8 mouse cellular contexts compared by ENCODE assay signal in genomic region chr3:52029661-52030081, GRCm38 (mm10).
DNase-seq lines count a peak whose midpoint lies in the region; ATAC-seq and TF ChIP-seq lines count a peak whose summit lies in the region.

No protein-coding gene starts in this region.

- H3K36me3 ChIP-seq in midbrain, embryonic 10.5 days, result no peaks in the 10 kb centered on the region
- no peaks in the 10 kb centered on the region for H3K36me3 ChIP-seq in midbrain, embryonic 14.5 days (ENCODE audit: control insufficient read depth, insufficient read depth, low read length)
- H3K36me3 ChIP-seq in forebrain, embryonic 13.5 days (ENCODE audit: poor library complexity, severe bottlenecking), result no peaks in the 10 kb centered on the region
- no peaks in the 10 kb centered on the region for H3K36me3 ChIP-seq in hindbrain, embryonic 16.5 days (ENCODE audit: control insufficient read depth, insufficient read depth, low read length)
- no peaks in the 10 kb centered on the region for H3K36me3 ChIP-seq in liver, embryonic 14.5 days (replicated peaks; ENCODE audit: control insufficient read depth, insufficient read depth, low read depth)

- no peak for TF ChIP-seq EP300 in liver, embryonic 14.5 days (IDR thresholded peaks at IDR 0.05; ENCODE audit: low read depth)

- 75% methylated on average over 12 of the region's 12 CpGs for WGBS in midbrain, embryonic 10.5 days
- WGBS in midbrain, embryonic 14.5 days, result 56% methylated on average over 12 of the region's 12 CpGs
- WGBS in forebrain, embryonic 13.5 days, result 64% methylated on average over 12 of the region's 12 CpGs
- WGBS in hindbrain, embryonic 16.5 days, result 34% methylated on average over 12 of the region's 12 CpGs
- 28% methylated on average over 12 of the region's 12 CpGs for WGBS in liver, embryonic 14.5 days (ENCODE audit: insufficient replicate concordance)

- no peak for DNase-seq in midbrain, embryonic 10.5 days (ENCODE audit: low spot score)
- DNase-seq in midbrain, embryonic 14.5 days, result no peak
- no peak for DNase-seq in liver, embryonic 14.5 days (ENCODE audit: low read depth in 3 of 3, low spot score in 3 of 3)
- DNase-seq in cerebellum, postnatal 25 days, result no peak
- no peak for DNase-seq in urinary bladder, postnatal 36 days (ENCODE audit: low spot score in 2 of 2)

- no peak for TF ChIP-seq CTCF in liver, embryonic 14.5 days (IDR thresholded peaks at IDR 0.05; ENCODE audit: low read depth)

- no peak overlapping the region for H3K9ac ChIP-seq in midbrain, embryonic 14.5 days (replicated peaks; ENCODE audit: low read length)
- no peak overlapping the region for H3K9ac ChIP-seq in forebrain, embryonic 13.5 days
- no peak overlapping the region for H3K9ac ChIP-seq in hindbrain, embryonic 16.5 days (ENCODE audit: low read depth, low read length)
- no peak overlapping the region for H3K9ac ChIP-seq in liver, embryonic 14.5 days (replicated peaks)

- no peaks in the 10 kb centered on the region for H3K9me3 ChIP-seq in midbrain, embryonic 10.5 days (replicated peaks)
- no peaks in the 10 kb centered on the region for H3K9me3 ChIP-seq in midbrain, embryonic 14.5 days (ENCODE audit: control insufficient read depth, low read length)
- no peaks in the 10 kb centered on the region for H3K9me3 ChIP-seq in forebrain, embryonic 13.5 days (replicated peaks)
- H3K9me3 ChIP-seq in hindbrain, embryonic 16.5 days (ENCODE audit: control insufficient read depth, low read length), result no peaks in the 10 kb centered on the region
- no peaks in the 10 kb centered on the region for H3K9me3 ChIP-seq in liver, embryonic 14.5 days (ENCODE audit: control insufficient read depth, low read length)

- H3K27ac ChIP-seq in midbrain, embryonic 10.5 days (replicated peaks), result peak overlapping the region; percentile 43; the same call in 1 of the 2 replicates
- H3K27ac ChIP-seq in midbrain, embryonic 14.5 days (replicated peaks; ENCODE audit: low read depth, low read length), result no peak overlapping the region
- H3K27ac ChIP-seq in forebrain, embryonic 13.5 days, result 0 out of 2 replicates have a peak overlapping the region, but pooled peaks have one; percentile 19
- no peak overlapping the region for H3K27ac ChIP-seq in hindbrain, embryonic 16.5 days (ENCODE audit: low read depth, low read length)
- no peak overlapping the region for H3K27ac ChIP-seq in liver, embryonic 14.5 days

- H3K27me3 ChIP-seq in midbrain, embryonic 10.5 days (ENCODE audit: low read depth, poor library complexity, severe bottlenecking), result no peaks in the 10 kb centered on the region
- no peaks in the 10 kb centered on the region for H3K27me3 ChIP-seq in midbrain, embryonic 14.5 days (ENCODE audit: control insufficient read depth, insufficient read depth, low read length)
- H3K27me3 ChIP-seq in forebrain, embryonic 13.5 days, result no peaks in the 10 kb centered on the region
- no peaks in the 10 kb centered on the region for H3K27me3 ChIP-seq in hindbrain, embryonic 16.5 days (replicated peaks; ENCODE audit: control insufficient read depth, insufficient read depth, low read length)
- no peaks in the 10 kb centered on the region for H3K27me3 ChIP-seq in liver, embryonic 14.5 days (ENCODE audit: control insufficient read depth, insufficient read depth, low read length)

- H3K4me2 ChIP-seq in midbrain, embryonic 14.5 days (ENCODE audit: low read length), result no peak overlapping the region
- H3K4me2 ChIP-seq in forebrain, embryonic 13.5 days, result no peak overlapping the region
- peak overlapping the region; percentile 16; the same call in 1 of the 2 replicates for H3K4me2 ChIP-seq in hindbrain, embryonic 16.5 days (ENCODE audit: low read length)
- H3K4me2 ChIP-seq in liver, embryonic 14.5 days (ENCODE audit: low read depth), result peak overlapping the region; percentile 45

- no peak overlapping the region for H3K4me3 ChIP-seq in midbrain, embryonic 10.5 days
- H3K4me3 ChIP-seq in midbrain, embryonic 14.5 days (replicated peaks; ENCODE audit: low read depth, low read length), result no peak overlapping the region
- H3K4me3 ChIP-seq in forebrain, embryonic 13.5 days, result no peak overlapping the region
- no peak overlapping the region for H3K4me3 ChIP-seq in hindbrain, embryonic 16.5 days (ENCODE audit: low read length)
- H3K4me3 ChIP-seq in liver, embryonic 14.5 days (ENCODE audit: insufficient read depth in 1 of 2, low read depth in 2 of 2, low read length in 2 of 2), result peak overlapping the region; percentile 24 to 32

- peaks cover 62% of the 10 kb centered on the region for H3K4me1 ChIP-seq in midbrain, embryonic 10.5 days
- H3K4me1 ChIP-seq in midbrain, embryonic 14.5 days (ENCODE audit: control insufficient read depth, insufficient read depth, low read length), result peaks cover 10% of the 10 kb centered on the region; the same call in 1 of the 2 replicates
- peaks cover 25% of the 10 kb centered on the region for H3K4me1 ChIP-seq in forebrain, embryonic 13.5 days
- peaks cover 9% of the 10 kb centered on the region for H3K4me1 ChIP-seq in hindbrain, embryonic 16.5 days (ENCODE audit: control insufficient read depth, insufficient read depth, low read depth, low read length)
- peaks cover 0 to 4% of the 10 kb centered on the region in 2 experiments; a peak in 1 of 4 replicates for H3K4me1 ChIP-seq in liver, embryonic 14.5 days (replicated peaks; ENCODE audit: control insufficient read depth in 2 of 2, insufficient read depth in 2 of 2, low read length in 1 of 2)

- ATAC-seq in midbrain, embryonic 14.5 days (ENCODE audit: low FRiP score, low TSS enrichment), result no peak
- peak; percentile 52; the same call in 1 of the 2 replicates for ATAC-seq in forebrain, embryonic 13.5 days
- ATAC-seq in hindbrain, embryonic 16.5 days, result no peak
- ATAC-seq in liver, embryonic 14.5 days (ENCODE audit: insufficient read depth), result no peak
- peak; percentile 32; the same call in 1 of the 2 replicates for ATAC-seq in neutrophil, adult 5-6 weeks (ENCODE audit: extremely low read depth, insufficient number of reproducible peaks, low FRiP score, poor library complexity, severe bottlenecking)

Comparison
In these comparisons a context has a peak if more than half of its experiments do, and no peak if none do; other contexts are left out.
1. H3K27ac ChIP-seq: peak in midbrain, embryonic 10.5 days (single experiment) and forebrain, embryonic 13.5 days (single experiment); none in midbrain, embryonic 14.5 days (single experiment), hindbrain, embryonic 16.5 days (single experiment) and liver, embryonic 14.5 days (single experiment).
2. H3K4me3 ChIP-seq: peak in liver, embryonic 14.5 days (2 of 2); none in midbrain, embryonic 10.5 days (single experiment), midbrain, embryonic 14.5 days (single experiment), forebrain, embryonic 13.5 days (single experiment) and hindbrain, embryonic 16.5 days (single experiment).
3. ATAC-seq: peak in forebrain, embryonic 13.5 days (single experiment) and neutrophil, adult 5-6 weeks (single experiment); none in midbrain, embryonic 14.5 days (single experiment), hindbrain, embryonic 16.5 days (single experiment) and liver, embryonic 14.5 days (single experiment).
4. H3K4me2 ChIP-seq: peak in hindbrain, embryonic 16.5 days (single experiment) and liver, embryonic 14.5 days (single experiment); none in midbrain, embryonic 14.5 days (single experiment) and forebrain, embryonic 13.5 days (single experiment).